Mouse (Mus musculus): ENCODE results near the gene Rhox2e. TPM values are rescaled to one million over a fixed set of nuclear protein-coding genes. Genes with fewer than 3 reads are reported as not detected.
"Not testable (repeated sequence)": the region's sequence is repeated elsewhere in the genome, so short reads cannot be mapped to it uniquely, and the experiment has no call there.

Gene Rhox2e
- not detected for total RNA-seq (2021)
- long read RNA-seq, experiment 1, result 0 reads
- long read RNA-seq, experiment 2, result 0 reads

- not testable (repeated sequence) for DNase-seq (ENCODE audit: low spot score in 2 of 2)
Observed at GRCm38 (mm10) chrX:37530152-37530551, at the start of gene Rhox2e. Gene Rhox2e (plus strand): TSS chrX:37530452.

DNA sequence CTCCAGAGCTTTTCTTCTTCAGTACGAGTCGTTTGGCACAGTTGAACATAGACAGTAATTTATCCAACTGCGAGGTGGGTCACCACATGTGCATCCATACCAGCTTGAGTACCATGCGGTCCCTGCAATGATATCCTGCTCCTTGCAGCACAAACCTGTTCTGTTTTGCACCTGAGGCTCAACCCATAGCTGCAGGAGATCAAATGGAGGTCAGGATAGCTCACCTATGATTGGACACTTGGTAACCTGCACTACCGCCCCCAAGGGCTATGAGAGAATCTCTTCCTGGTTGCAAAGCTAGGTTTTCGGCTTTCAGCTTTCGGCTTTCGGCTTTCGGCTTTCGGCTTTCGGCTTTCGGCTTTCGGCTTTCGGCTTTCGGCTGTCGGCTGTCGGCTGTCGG, 16.2 kb upstream of the Rhox2e start, which contains the start of gene Rhox4d:
Rhox4d (plus strand) TSS at position 301 of the 400 bp plus-strand sequence.
- DNase-seq (ENCODE audit: low spot score in 2 of 2), result not testable (repeated sequence)

DNA sequence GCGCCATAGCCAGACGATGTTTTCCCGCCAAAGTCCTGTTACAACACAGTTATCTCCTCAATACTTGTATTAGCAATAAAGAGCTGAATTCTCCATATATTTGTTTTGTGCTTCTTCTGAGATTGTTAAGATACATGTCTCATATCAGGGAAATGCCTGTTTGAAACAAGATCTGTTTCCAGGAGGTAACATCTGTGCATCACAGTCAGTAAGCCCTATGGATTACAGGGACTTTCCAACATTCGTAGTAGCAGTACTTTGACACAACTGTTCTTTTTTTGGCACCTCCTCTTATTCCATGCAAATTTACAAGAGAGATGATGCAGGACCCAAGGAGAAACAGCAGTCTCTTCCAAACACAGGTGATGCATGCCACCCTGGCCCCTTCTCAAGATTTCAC, 11.5 kb downstream of the Rhox2e start, which contains the start of gene Rhox3e:
Rhox3e (plus strand) TSS at position 301 of the 400 bp plus-strand sequence.
- not testable (repeated sequence) for DNase-seq (ENCODE audit: low spot score in 2 of 2)

- not testable (repeated sequence) for DNase-seq (ENCODE audit: low spot score in 2 of 2)
Observed at GRCm38 (mm10) chrX:37557112-37557511, 26.9 kb downstream of the Rhox2e start, which contains the start of gene Rhox4e. Gene Rhox4e (plus strand): TSS chrX:37557412.

DNA sequence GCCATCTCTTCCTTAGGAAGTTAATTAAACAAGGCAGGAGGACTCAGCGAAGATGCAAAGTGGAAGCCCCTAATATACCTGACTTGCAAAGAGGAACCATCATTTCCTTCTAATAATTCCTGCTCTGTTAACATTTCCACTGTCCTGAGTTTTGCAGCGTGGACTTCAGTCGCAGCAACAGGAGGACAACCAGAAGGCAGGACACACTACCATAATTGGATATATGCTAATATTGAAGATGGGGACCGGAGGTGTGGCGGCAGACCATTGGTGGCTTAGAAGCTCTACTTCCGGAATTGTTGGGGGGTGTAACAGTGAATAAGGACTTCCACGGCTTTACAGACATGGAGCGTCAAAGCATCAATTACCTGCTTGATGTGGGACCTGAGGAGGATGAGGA, 40.9 kb downstream of the Rhox2e start, which contains the start of gene Rhox2f:
Rhox2f (plus strand) TSS at position 301 of the 400 bp plus-strand sequence.
- DNase-seq (ENCODE audit: low spot score in 2 of 2), result not testable (repeated sequence)

- not testable (repeated sequence) for DNase-seq (ENCODE audit: low spot score in 2 of 2)
Observed at GRCm38 (mm10) chrX:37572638-37573037, 42.4 kb downstream of the Rhox2e start.

DNA sequence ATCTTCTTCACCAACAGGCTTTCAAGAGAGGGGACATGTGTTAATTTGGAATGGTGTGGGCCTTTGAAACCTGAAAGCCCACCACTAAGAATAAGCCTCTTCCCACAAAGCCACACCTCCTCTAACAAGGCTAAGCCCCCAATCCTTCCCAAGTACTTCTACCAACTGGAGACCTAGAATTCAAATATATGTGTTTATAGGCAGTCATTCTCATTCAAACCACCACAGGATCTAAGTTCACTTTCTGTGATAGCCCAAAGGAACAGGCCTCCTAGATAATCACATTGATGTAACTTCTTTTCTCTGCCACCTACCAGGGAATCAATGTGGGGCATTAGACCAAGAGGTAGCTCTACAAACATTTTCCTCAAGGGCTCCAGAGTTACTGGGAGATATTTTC, 50.4 kb downstream of the Rhox2e start, which contains the start of gene Rhox3f:
Rhox3f (plus strand) TSS at position 301 of the 400 bp plus-strand sequence.
- DNase-seq (ENCODE audit: low spot score in 2 of 2), result not testable (repeated sequence)

Other genes starting within 250 kb of the Rhox2e start
- not detected for gene Rhox3a2, start 150.4 kb upstream of the Rhox2e start, total RNA-seq (2021)
- not detected for gene Rhox4a2, start 139.6 kb upstream of the Rhox2e start, total RNA-seq (2021)
- not detected for gene Rhox2b, start 118.4 kb upstream of the Rhox2e start, total RNA-seq (2021)
- not detected for gene Rhox4b, start 98.0 kb upstream of the Rhox2e start, total RNA-seq (2021)
- not detected for gene Rhox2c, start 76.8 kb upstream of the Rhox2e start, total RNA-seq (2021)
- not detected for gene Rhox3c, start 71.9 kb upstream of the Rhox2e start, total RNA-seq (2021)
- gene Rhox4c, start 50.1 kb upstream of the Rhox2e start, total RNA-seq (2021), result not detected
- not detected for gene Rhox2d, start 37.0 kb upstream of the Rhox2e start, total RNA-seq (2021)
- not detected for gene Rhox4d, start 16.1 kb upstream of the Rhox2e start, total RNA-seq (2021)
- gene Rhox3e, start 11.6 kb downstream of the Rhox2e start, total RNA-seq (2021), result not detected
- gene Rhox4e, start 27.0 kb downstream of the Rhox2e start, total RNA-seq (2021), result not detected
- gene Rhox2f, start 41.0 kb downstream of the Rhox2e start, total RNA-seq (2021), result not detected
- gene Rhox3f, start 50.5 kb downstream of the Rhox2e start, total RNA-seq (2021), result not detected
- gene Rhox4f, start 77.3 kb downstream of the Rhox2e start, total RNA-seq (2021), result not detected
- not detected for gene Rhox3g, start 98.2 kb downstream of the Rhox2e start, total RNA-seq (2021)
- not detected for gene Rhox2g, start 113.0 kb downstream of the Rhox2e start, total RNA-seq (2021)
- gene Rhox4g, start 120.9 kb downstream of the Rhox2e start, total RNA-seq (2021), result not detected
- not detected for gene Rhox3h, start 138.3 kb downstream of the Rhox2e start, total RNA-seq (2021)
- gene Rhox2h, start 142.8 kb downstream of the Rhox2e start, total RNA-seq (2021), result not detected